Mouse (Mus musculus): ENCODE measurements around the gene Rab29.
A peak's percentile ranks its signal among the peaks of the same experiment; 100 is the strongest.
"Not testable (repeated sequence)": the region's sequence is repeated elsewhere in the genome, so short reads cannot be mapped to it uniquely, and the experiment has no call there.

Gene Rab29

DNA sequence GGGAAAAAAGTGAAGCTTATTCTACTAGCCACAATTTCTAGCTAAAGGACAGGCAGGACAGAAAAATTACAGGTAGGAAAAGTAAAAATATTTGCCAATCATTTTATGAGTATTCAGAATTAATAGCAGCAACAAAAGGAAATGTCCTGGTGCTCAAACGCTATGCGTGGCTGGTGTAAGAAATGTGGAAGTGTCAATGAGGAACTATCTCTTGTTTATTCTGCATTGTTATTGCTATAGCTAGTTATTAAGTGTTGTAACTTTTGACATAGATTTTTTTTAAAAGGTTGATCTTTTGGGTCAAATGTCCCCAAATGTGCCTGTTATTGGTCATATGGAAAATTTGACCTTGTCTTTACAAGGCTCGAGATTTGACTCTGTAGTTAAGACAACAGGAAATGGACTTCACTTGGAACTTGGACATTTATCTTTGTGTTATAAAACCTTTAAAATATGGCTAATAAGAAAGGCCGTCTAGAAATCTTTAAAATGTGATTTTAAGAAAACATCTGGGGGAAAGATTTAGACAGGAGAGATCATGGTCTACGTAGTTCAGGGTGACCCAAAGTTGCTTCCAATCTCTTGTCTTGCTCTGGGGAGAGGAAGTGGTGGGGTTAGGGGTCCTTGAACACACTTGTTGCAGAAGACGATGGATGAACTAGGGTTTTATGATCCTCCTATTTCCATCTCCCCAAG, 572 bp upstream of the Rab29 start:
- DNase-seq: no peak

DNA sequence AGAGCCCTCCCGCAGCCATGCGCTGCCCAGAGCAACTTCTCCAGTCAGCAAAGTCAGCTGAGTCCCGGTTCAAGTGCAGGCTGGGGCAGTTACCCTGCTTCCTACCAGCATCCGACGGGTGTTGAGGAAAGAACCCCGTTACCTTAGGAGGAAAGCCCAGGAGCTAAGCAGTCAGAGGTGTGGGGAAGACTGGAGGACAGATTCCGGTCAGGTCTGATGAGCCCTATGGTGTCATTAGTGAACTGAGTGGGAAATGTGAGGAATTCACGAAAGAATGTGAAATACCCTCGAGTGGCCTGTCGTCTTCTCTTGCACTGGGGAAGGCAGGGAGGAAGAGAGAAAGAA, 894 bp downstream of the Rab29 start:
- DNase-seq: no peak

DNA sequence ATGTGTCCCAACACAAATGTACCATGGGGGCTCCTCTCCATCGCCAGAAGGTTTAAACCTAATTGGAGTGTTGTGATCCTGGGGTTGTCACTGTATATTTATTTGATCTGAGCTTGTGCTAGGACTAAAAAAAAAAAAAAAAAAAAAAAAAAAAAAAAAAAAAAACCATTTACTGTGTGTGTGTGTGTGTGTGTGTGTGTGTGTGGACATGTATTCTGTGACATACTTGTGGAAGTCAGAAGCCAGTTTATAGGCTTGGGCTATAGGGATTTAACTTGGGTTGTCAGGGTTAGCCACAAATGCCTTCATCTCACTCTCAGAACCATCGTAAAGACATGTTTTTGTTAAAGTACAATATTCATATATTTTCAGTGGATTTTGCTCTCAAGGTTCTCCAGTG, 2.5 kb downstream of the Rab29 start:
- DNase-seq: no peak

DNA sequence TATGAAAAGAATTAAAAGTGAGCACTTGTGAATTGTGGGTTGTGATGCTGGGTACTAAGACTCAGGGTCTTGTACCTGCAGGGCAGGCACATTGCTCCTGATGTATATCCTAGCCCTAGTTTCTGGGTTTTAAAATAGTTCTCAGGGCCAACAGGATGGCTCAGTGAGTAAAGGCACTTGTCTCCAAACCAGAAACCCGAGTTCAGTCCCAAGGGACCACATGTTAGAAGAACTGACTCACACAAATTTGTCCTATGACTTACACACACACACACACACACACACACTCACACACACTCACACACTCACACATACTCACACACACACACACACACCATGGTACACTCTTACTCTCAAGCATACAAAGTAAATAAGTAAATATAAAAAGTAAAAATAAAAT, 5.8 kb downstream of the Rab29 start:
- no peak for DNase-seq

DNA sequence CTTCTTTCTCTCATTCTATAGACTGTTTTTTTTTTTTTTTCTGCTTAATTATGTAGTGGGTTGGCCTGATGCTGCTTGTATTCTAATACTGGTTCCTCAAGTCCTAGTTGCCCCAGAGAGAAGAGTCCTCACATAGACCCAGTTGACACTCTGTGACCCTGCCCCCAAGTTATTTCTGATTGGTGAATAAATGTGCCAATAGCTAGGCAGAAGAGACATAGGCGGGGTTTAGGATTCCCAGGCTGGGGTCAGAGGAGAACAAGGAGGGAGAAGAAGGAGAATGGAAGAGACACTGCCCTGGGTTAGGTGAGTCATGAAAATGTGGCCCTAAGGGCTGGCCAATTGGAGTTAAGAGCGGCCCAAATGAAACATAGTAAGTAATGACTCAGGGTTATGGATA, 12.8 kb downstream of the Rab29 start:
- no peak for DNase-seq

DNA sequence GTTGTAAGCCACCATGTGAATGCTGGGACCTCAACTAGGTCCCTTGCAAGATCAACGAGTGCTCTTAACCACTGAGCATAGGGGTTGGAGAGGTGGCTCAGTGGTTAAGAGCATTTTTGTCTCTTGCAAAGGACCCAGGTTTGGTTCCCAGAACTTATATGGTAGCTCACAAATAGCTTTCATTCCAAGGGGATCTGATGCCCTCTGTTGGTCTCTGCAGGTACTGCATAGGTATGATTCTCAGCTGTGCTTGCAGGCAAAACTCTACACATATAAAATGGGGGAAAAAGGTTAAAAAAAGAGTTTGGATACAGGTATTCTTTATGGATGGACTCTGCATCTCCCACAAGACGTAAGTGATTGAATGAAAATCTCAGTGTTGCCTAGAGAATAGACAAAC, 15.8 kb downstream of the Rab29 start:
- DNase-seq: no peak

DNA sequence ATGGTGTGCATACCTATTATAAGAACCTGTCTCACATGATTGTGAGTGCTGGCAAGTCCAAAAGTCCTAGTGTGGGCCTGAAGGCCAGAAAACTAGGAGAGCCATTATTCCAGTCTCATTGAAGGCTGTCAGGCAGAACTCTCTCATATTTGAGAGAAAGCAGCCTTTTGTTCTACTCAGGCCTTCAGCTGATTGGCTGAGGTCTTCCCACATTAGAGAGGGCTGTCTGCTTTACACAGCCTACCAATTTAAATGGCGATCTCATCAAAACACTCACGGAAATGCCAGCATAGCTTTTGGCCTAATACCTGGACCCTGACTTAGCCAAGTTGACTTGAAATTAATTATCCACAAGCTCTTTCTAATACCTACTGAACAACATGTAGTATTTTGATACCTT, 19.1 kb downstream of the Rab29 start:
- DNase-seq: no peak

DNA sequence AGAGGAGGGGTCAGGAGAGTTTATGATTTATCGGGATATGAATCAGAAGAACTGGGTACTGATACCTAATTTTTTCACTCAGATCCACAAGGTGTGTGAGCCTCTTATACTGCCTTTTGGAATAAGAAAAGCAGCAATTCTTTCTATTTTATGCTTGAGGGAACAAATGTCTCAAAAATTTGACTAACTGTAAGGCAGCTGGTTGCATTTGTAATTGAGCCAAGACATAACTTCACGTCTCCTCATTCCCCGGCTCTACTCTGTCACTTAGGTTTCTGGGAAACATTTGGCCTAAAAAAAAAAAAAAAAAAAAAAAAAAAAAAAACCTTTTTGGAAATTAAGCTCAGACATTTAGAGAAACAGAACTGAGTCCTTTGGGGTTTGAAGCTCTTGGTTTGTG, 19.6 kb downstream of the Rab29 start:
- DNase-seq: no peak

DNA sequence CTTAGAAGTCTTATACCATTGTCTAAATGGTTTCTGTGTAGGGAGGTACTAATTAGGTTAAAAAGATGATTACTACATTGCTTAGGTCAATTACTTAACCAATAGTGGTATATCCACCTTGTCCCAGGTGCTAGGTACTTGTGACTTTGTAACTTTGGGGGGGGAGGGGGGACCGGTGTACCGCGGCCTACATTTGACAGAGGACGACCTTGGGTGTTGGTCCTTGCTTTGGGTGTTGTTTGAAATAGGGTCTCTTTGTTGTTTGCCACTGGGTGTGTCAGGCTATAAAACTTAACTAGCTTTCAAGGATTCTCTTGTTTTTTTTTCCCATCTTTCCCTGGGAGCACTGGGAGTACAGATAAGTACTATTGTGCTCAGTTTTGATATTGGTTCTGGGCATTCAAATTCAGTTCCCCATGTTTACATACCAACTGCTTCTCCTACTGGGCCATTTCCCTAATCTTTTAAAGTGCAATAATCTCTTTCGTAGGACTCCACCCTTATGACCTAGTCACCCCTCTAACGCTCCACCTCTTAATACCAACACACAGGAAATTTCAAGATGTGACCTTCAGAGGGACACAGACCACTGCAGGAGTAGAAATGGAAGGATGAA, 23.1 kb downstream of the Rab29 start:
- no peak for DNase-seq

DNA sequence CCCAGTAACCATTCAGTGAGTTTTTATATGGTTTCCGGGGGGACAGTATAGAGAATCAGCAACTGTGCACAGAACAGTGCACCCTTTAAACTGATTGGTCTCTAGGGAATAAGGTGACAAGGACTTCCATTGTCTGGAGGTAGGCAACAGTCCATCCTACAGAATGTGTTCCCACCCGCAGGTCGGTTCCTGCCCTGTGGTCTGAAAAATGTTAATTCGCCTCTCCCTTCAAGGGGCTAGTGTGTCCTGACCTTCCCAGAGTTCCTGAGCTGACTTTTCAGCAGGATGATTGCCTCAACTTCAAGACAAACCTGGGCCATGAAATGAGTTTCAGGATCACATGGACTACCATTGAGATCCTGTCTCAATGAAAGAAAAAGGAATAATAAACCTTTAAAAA, 24.4 kb downstream of the Rab29 start:
- no peak for DNase-seq

DNA sequence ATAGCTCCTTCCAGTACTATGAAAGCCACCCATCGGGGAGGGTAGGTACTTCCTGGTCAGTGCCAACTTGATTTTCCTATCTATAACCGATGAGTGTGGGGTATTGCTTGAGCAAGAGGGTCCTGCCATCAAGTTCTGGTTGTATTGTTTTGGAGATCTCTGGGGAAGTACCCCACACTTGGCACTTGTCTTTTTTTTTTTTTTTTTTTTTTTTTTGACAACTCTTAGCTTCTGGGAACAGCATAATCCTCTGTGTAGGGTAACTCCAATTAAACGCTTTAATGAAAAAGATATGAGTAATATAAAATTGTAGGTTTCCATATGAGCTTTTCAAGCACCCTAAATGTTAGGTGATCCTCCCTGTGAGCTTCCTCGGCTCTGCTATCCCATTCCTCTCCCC, 35.7 kb downstream of the Rab29 start:
- DNase-seq: no peak

DNA sequence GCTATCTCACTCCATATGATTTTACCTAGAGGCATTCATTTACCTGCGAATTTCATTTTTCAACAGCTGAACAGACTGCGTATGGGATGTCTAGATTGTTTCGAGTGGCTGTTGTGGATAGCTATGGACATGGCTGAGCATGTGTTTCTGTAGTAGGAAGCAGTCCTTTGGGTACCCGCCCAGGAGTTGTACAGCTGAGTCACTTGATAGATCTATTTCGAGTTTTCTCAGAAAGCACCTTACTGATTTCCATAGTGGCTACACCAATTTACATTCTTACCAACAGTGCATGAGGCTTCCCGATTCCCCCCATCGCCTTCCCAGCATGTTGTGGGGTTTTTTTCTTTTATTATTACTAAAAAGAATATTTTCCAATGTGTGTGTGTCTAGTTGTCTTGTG, 36.2 kb downstream of the Rab29 start:
- no peak for DNase-seq

DNA sequence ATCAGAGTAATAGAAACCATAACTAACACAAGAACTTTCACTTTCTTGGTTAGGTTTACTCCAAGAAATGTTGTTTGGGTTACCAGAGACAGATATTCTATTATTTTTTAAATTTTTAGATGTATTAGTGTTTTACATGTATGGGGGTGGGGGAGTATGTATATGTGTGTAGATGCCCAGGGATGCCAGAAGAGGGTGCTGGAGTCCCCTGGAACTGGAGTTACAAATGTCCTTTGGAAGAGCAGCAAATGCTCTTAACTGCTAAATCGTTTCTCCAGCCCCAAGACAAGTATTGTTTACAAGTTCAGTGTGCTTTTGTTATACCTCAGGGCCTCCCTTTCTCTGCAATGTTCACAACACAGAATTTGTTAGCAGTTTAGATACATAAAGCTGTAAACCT, 38.5 kb downstream of the Rab29 start:
- no peak for DNase-seq

DNA sequence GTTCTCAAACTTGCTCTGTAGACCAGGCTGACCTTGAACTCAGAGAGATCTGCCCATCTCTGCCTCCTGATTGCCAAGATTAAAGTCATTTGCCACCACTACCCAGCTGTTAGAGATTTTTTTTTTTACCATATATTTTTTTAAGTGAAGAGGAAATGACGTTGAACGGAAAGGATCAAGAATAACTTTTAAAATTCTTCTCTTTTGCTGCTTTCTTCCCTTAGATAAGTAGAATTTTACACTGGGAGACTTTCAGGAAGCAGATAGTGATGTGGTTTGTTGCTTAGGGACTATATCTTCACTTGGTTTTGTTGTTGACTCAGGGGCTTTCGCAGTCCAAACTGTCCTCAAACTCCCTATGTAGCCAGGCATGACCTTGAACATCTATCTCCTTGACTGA, 41.4 kb downstream of the Rab29 start:
- no peak for DNase-seq

DNA sequence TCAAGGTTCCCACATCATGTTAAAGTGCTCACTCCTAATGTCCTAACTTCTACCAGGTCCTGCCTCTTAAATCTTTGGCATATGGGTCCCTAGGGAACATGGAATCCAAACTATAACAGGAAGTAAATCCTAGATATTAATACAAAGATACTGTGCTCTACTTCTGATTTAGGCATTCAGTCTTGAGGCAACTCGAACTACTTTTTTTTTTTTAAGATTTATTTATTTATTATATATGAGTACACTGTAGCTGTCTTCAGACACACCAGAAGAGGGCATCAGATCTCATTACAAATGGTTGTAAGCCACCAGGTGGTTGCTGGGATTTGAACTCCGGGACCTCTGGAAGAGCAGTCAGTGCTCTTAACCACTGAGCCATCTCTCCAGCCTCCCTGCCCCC, 42.2 kb downstream of the Rab29 start:
- not testable (repeated sequence) for DNase-seq

DNA sequence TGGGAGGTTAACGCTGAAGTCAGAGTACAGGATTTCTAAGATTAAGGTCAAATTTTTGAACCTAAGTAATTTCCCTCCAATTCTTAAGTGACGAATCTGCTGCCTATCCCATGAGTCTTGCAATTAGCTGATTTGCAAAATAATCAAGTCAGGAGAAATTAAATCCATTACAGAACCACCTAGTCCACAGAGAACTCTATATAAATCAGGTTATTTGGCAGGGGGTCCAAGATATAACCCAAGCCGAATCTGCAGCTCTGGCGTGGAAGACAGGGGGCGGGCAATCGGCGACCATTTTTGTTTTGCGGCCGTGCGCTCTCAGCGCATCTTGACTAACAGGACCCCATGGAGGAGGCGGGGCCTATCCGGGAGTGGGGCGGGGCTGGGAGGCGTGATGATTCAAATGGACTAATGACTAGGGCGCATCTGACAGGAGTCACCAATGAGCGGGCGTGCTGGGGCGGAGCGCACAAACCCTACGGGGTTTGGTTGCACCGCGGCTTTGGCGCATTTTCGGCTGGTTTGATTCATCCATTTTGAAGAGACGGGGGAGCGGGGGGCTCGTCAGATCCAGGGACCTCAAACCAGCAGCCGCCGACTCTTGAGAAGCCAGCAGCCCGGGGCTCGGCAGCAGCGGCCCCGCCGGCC, 43.1 kb downstream of the Rab29 start, which contains the start of gene Nucks1:
TSS of gene Nucks1 (plus strand) at position 534 of the 648 bp plus-strand sequence.
- DNase-seq: peak; percentile 99

DNA sequence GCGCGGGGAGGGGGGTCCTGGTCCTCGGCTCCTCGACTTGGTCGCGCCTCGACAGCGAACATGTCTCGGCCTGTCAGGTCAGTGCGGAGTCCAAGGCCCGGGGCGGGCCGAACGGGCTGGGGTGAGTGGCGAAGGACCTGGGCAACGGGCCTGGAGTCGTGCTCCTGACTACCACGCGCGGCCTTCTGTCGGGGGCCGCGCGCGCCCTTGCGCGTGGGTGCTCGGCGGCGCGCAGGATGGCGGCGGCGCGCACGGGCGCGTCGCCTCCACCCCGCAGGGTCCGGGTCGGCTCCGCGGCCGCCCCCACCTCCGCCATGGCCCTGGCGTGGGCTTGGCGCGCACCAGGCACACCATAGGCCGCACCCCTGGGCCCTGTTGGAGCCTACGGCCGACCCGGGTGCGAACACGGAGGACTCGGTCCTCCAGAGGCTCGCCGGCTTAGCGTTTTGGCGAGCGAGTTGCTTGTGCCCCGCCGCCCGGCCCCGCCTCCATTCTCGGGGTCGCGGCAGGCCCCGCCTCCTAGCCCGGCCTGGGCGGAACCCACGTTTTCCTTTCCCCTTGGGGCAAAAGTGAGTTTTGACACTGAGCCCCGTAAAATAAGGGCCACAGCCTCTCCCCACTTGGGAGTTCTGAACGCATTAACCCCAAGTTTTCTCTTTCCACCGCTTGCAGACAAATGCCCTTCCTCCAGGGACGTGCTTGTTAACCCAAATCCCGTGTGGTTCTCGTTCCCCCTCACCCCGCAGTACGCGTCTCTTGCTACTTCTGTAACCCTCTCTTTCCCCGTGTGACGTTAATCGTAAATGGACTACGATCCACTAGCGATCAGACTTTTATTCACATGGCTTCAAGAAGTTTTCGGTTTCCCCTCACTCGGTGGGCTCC, 43.9 kb downstream of the Rab29 start:
- peak; percentile 79 for DNase-seq

DNA sequence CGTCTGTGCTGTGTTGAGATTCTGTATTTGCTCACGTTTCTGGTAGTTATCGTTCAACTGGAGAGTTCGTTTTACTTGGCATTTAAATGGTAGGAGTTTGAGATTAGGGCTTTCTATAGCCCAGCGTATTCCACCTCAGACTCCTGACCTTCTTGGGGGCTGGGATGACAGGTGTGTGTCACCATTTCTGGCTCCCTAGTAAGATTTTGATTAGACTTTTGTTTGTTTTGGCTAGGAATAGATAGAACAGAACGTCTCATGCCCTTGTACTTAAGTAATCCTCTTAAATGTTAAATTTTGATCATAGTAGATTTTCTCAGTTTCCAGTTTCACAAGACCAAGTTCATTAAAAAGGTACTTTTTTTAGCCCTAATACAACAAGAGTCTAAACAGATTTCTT, 50.6 kb downstream of the Rab29 start:
- no peak for DNase-seq

DNA sequence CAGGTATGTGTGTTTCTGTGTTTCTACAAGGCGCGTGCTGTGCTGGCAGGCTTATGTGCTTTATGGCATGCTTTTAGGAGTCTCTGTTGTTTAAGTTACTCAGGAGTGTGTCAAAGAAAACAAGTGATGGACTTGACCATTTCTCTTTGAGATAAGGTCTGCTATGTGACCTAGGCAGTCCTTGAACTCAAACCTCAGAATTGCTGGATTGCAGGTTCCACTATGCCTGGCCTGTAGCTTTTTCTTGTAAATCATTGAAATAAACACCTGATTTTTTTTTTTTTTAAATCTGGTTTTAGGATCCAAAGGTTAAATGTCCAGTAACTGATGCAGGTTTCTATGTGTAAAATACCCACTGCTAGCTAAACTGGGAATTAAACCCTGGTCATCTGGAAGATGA, 52.0 kb downstream of the Rab29 start:
- DNase-seq: no peak

DNA sequence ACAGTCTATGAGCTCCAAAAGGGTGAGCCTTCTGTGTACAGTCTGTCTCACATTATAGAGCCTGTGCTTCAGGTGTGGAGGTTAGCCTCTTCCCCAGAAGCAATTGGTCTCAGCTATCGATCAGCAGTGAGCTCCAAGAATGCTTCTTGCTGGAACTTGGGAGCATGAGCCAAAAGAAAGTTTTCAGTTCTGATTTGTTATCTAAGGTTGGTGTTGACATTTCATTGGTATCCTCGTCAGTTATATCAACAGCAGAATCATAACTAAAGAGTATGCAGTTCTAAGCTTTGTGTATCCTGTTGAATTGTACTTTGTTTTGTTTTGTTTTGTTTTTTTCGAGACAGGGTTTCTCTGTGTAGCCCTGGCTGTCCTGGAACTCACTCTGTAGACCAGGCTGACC, 55.1 kb downstream of the Rab29 start:
- no peak for DNase-seq

All from right cerebral cortex, postnatal 25 days (tissue).